Mouse (Mus musculus) C2C12 (cell line): Measurements from ENCODE around the gene Dnajc30. TPM values are rescaled to one million over a fixed set of nuclear protein-coding genes. Genes with fewer than 3 reads are reported as not detected.

Experiments used
- H3K27me3 ChIP-seq: one replicate; pipeline ENCODE4 v1.6.1; 2011; ENCODE audit not compliant: control insufficient read depth, insufficient read depth, insufficient read length
- H3K36me3 ChIP-seq: one replicate; pipeline ENCODE4 v1.6.1; 2011; ENCODE audit not compliant: control insufficient read depth, insufficient read depth
- H3K4me3 ChIP-seq: one replicate; pipeline ENCODE4 v1.5.1; 2011; ENCODE audit warnings: mild to moderate bottlenecking, control low read depth; ENCODE audit not compliant: poor library complexity, insufficient read depth, severe bottlenecking
- H3K79me2 ChIP-seq: one replicate; pipeline ENCODE4 v1.6.1; 2011; ENCODE audit not compliant: control insufficient read depth, insufficient read depth
- H3K79me3 ChIP-seq: one replicate; pipeline ENCODE4 v1.6.1; 2011; ENCODE audit warnings: low read depth, control low read depth
- H3ac ChIP-seq: one replicate; pipeline ENCODE3; 2011; ENCODE audit warnings: low read depth; ENCODE audit not compliant: control insufficient read depth, insufficient read length
- CEBPB ChIP-seq: IDR thresholded peaks from one replicate; pipeline ENCODE4 v1.6.1; 2011; ENCODE audit warnings: low read depth, mild to moderate bottlenecking, control low read depth, moderate library complexity
- CTCF ChIP-seq: IDR thresholded peaks from one replicate; pipeline ENCODE4 v1.5.1; 2011; ENCODE audit not compliant: control insufficient read depth, insufficient read depth, insufficient read length
- FOSL1 ChIP-seq: IDR thresholded peaks from one replicate; pipeline ENCODE4 v1.8.0; 2011; ENCODE audit warnings: mild to moderate bottlenecking, low read length; ENCODE audit not compliant: poor library complexity, insufficient read depth, severe bottlenecking
- MAX ChIP-seq: IDR thresholded peaks from one replicate; pipeline ENCODE4 v1.6.1; 2011; ENCODE audit warnings: mild to moderate bottlenecking, control low read depth
- MYOD1 ChIP-seq: IDR thresholded peaks from one replicate; pipeline ENCODE4 v1.6.1; 2011; ENCODE audit warnings: low read depth; ENCODE audit not compliant: control insufficient read depth, insufficient read length
- MYOG ChIP-seq: IDR thresholded peaks from one replicate; pipeline ENCODE4 v1.6.1; 2011; ENCODE audit not compliant: control insufficient read depth, insufficient read length; ENCODE audit errors: extremely low read depth
- USF1 ChIP-seq: IDR thresholded peaks from one replicate; pipeline ENCODE4 v1.6.1; 2011; ENCODE audit warnings: low read depth, mild to moderate bottlenecking, control low read depth, moderate library complexity
- polyA plus RNA-seq: library from polyadenylated mRNA; unstranded; fragments of >200 nt; fragmentation: generic; extraction: Trizol; gene quantifications from one replicate; pipeline ENCODE4 v1.2.1, GENCODE M21; 2012; ENCODE audit warnings: missing spikeins

Dnajc30 gene
- polyA plus RNA-seq, 1 experiment: 16.8 TPM

- Histone ChIP-seq H3K27me3 (no peaks in the 10 kb centered on the region), H3ac (no peak overlapping the region), H3K79me3 (peaks cover 7% of the 10 kb centered on the region), H3K79me2 (no peaks in the 10 kb centered on the region), H3K36me3 (no peaks in the 10 kb centered on the region), H3K4me3 (no peak overlapping the region)
- no peak for TF ChIP-seq CTCF
- TF ChIP-seq MAX: no peak
- no peak for TF ChIP-seq USF1
- no peak for TF ChIP-seq FOSL1
- TF ChIP-seq MYOG: no peak
- no peak for TF ChIP-seq MYOD1
- no peak for TF ChIP-seq CEBPB
Measured at GRCm38 (mm10) chr5:135037946-135038345, 26.1 kb upstream of the Dnajc30 start.

- Histone ChIP-seq H3K79me2 (no peaks in the 10 kb centered on the region), H3K4me3 (no peak overlapping the region), H3K36me3 (no peaks in the 10 kb centered on the region), H3K27me3 (no peaks in the 10 kb centered on the region), H3ac (no peak overlapping the region), H3K79me3 (no peaks in the 10 kb centered on the region)
- no peak for TF ChIP-seq USF1
- no peak for TF ChIP-seq MAX
- TF ChIP-seq CTCF: no peak
- no peak for TF ChIP-seq CEBPB
- TF ChIP-seq MYOG: no peak
- no peak for TF ChIP-seq MYOD1
- no peak for TF ChIP-seq FOSL1
Measured at GRCm38 (mm10) chr5:135039541-135039940, 24.5 kb upstream of the Dnajc30 start.

- Histone ChIP-seq H3ac (no peak overlapping the region), H3K27me3 (no peaks in the 10 kb centered on the region), H3K79me2 (no peaks in the 10 kb centered on the region), H3K36me3 (no peaks in the 10 kb centered on the region), H3K4me3 (no peak overlapping the region), H3K79me3 (no peaks in the 10 kb centered on the region)
- TF ChIP-seq MAX: no peak
- TF ChIP-seq FOSL1: no peak
- no peak for TF ChIP-seq USF1
- no peak for TF ChIP-seq MYOG
- TF ChIP-seq CTCF: no peak
- TF ChIP-seq MYOD1: no peak
Measured at GRCm38 (mm10) chr5:135040059-135040458, 23.9 kb upstream of the Dnajc30 start.

- no peak overlapping the region for H3K4me3 ChIP-seq
- no peaks in the 10 kb centered on the region for H3K79me3 ChIP-seq
- H3ac ChIP-seq: no peak overlapping the region
- H3K36me3 ChIP-seq: no peaks in the 10 kb centered on the region
- H3K79me2 ChIP-seq: no peaks in the 10 kb centered on the region
- TF ChIP-seq CEBPB: no peak
- TF ChIP-seq MAX: no peak
- TF ChIP-seq MYOD1: no peak
- no peak for TF ChIP-seq FOSL1
- no peak for TF ChIP-seq MYOG
- no peak for TF ChIP-seq CTCF
- no peak for TF ChIP-seq USF1
- H3K27me3 ChIP-seq: no peaks in the 10 kb centered on the region
Measured at GRCm38 (mm10) chr5:135040777-135041176, 23.2 kb upstream of the Dnajc30 start.

GRCm38 (mm10) chr5:135042105-135042788 lies 21.8 kb upstream of the Dnajc30 start:
- no peaks in the 10 kb centered on the region for H3K36me3 ChIP-seq
- no peaks in the 10 kb centered on the region for H3K79me3 ChIP-seq

GRCm38 (mm10) chr5:135044575-135044974 lies 19.4 kb upstream of the Dnajc30 start:
- Histone ChIP-seq H3K79me2 (no peaks in the 10 kb centered on the region), H3K4me3 (no peak overlapping the region), H3K27me3 (no peaks in the 10 kb centered on the region), H3K36me3 (no peaks in the 10 kb centered on the region), H3ac (no peak overlapping the region), H3K79me3 (no peaks in the 10 kb centered on the region)
- TF ChIP-seq CEBPB (no peak), MYOD1 (no peak), USF1 (no peak)

More at GRCm38 (mm10) chr5:135042105-135042788, 21.8 kb upstream of the Dnajc30 start:
- H3K79me2 ChIP-seq: no peaks in the 10 kb centered on the region
- no peaks in the 10 kb centered on the region for H3K27me3 ChIP-seq
- H3ac ChIP-seq: no peak overlapping the region
- TF ChIP-seq CEBPB: no peak
- TF ChIP-seq USF1: no peak
- no peak for TF ChIP-seq CTCF
- H3K4me3 ChIP-seq: no peak overlapping the region
